Mouse (Mus musculus): ENCODE results near the gene Ece1.
"Not testable (repeated sequence)": the region's sequence is repeated elsewhere in the genome, so short reads cannot be mapped to it uniquely, and the experiment has no call there.

- TF ChIP-seq CTCF (IDR thresholded peaks at IDR 0.05; ENCODE audit: control insufficient read depth, insufficient read depth, insufficient replicate concordance, low read depth, low read length); POLR2A (IDR thresholded peaks at IDR 0.05; ENCODE audit: control insufficient read depth, low read depth, low read length): not testable (repeated sequence)
Observed at GRCm38 (mm10) chr4:137979066-137979644, 117.1 kb downstream of the Ece1 start.

All from testis, adult 2 months (tissue).